Mouse (Mus musculus) adrenal gland, adult 18-20 months (tissue): ENCODE data around the gene Sgca. TPM values are rescaled to one million over a fixed set of nuclear protein-coding genes. Genes with fewer than 3 reads are reported as not detected.

Source experiments
- DNase-seq, 2 experiments: peaks; one replicate each; pipeline ENCODE4 v3.0.0; 2021 to 2022; ENCODE audit warnings: low spot score in 2 of 2
- total RNA-seq, 2 experiments: library from RNA; stranded (reverse); gene quantifications; 1 replicate in 1 of 2; 2 replicates in 1 of 2; pipeline ENCODE4 v1.2.3; 2021

Sgca gene
- total RNA-seq, 2 experiments from 2014 or later = 0.80 TPM; not detected in 1

DNA sequence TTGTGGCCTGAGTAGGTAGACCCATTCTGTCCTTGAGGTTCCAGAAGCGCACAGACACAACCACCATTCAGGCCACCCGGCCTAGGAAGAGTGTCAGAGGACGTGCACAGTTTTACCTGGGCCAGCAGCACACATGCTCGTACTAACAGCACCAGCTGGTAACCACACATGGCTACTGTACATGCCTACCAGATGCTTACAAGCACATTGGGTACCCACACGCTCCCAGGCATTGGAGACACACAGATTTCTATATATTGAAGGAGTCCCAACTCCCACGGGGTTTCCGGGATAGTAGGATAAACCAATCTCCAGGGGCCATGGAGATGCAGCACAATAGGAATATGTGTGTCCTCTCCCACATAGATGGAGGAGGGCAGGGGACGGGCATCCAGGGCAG, 26.6 kb upstream of the Sgca start:
- peak in 1 of 2 experiments; percentile 19 for DNase-seq

DNA sequence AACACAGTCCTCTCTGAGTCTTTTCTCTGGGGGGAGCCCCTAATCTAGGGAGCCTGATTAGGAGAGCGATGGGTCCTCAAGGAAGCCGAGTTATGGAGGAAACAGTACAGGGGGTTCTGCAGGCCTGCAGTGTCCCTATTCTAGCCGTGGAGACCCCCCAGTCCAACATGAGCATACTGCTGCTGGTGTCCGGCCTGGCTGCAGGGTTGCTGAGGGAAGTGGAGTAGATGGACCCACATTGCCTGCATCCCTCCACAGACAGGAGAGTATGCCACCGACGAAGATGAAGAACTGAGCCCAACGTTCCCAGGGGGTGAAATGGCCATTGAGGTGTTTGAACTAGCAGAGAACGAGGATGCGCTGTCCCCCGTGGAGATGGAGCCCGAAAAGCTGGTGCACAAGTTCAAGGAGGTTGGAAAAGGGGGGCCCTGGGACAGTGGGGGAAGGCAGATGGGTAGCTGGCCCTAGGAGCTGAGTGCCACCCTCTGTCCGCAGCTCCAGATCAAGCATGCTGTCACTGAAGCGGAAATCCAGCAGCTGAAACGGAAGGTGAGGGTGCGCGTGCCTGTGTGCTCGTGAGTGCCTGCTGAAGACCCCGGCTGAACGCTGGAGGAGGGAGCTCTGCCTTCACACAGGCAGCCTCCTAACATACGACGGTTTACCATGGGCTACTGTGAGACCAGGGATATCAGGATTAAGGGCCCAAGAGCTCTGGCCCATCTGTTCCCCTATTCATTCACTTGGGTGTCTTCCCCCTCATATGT, 25.6 kb upstream of the Sgca start:
- DNase-seq = peak in 1 of 2 experiments; percentile 28

DNA sequence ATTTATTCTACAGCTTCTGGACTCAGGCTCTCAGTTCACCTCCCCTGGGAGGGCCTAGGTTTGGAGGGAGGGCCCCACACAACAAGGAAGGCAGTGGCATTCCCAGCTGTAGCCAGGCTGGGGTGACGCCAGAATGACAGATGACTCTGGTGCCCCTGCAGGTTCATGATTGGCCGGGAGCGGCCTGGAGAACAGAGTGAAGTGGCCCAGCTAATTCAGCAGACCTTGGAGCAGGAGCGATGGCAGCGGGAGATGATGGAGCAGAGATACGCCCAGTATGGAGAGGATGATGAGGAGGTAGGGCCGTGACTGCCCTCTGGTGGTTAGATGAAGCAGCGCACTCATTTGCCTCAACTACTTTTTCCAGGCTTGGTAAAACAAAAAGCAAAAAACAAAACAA, 24.9 kb upstream of the Sgca start:
- peak; percentile 71 for DNase-seq

DNA sequence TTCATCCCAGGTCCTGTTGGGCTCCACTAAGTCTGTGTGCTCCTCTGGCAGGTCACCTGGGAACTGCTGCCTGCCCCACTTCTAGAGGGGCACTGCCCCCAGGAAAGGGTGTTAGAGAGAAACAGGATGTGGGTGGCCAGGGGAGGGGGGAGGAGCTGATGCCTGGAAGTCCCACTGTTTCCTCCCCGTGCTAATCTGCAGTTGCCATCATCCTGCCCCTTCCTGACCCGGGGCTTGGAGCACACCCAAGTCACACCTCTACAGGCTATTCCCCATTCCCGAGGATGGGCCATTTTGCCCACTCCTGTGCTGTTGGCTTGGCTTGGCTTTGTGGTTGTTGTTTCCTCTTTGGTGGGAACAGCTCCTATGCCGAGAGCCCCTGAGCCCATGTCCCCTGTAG, 24.4 kb upstream of the Sgca start:
- DNase-seq = peak; percentile 39 to 45

DNA sequence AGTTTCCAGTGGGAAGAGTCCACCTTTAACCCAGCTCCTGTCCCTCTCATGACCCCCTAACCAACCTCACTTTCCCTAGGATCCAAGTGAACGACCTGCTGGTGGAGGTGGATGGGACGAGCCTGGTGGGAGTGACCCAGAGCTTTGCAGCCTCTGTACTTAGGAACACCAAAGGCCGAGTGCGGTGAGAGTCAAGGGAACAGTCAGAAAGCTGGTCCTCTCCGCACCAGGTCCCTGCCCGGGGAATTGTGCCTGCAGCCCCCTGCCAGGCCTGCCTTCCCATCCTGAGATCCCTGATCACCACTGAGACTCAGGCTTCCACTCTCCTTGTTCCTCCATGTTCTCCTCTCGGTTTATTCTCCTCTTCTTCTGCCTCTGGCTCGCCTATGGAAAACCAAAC, 24.0 kb upstream of the Sgca start:
- DNase-seq = peak in 1 of 2 experiments; percentile 22

DNA sequence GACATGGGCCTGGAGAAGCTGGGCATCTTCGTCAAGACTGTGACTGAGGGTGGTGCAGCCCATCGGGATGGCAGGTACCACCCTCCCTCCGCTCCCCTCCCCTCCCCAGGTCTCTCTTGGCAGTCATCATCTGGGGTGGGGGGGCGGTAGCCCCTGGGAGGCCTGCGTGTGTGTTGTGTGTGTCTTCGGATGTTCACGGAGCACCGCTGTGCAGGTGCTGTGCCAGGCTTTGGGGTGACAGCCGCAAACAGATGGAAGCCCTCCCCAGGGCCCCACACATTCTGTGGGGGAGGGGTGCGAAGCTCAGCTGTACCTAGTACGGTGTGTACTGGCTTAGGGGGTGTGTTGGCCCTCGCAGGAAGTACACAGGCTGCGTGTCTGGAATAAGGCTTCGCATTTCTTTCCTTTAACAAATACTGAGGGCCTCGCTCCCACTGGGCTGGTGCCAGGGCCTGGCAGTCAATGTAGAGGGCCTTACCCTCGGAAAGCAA, 22.0 kb upstream of the Sgca start:
- peak in 1 of 2 experiments; percentile 28 for DNase-seq

DNA sequence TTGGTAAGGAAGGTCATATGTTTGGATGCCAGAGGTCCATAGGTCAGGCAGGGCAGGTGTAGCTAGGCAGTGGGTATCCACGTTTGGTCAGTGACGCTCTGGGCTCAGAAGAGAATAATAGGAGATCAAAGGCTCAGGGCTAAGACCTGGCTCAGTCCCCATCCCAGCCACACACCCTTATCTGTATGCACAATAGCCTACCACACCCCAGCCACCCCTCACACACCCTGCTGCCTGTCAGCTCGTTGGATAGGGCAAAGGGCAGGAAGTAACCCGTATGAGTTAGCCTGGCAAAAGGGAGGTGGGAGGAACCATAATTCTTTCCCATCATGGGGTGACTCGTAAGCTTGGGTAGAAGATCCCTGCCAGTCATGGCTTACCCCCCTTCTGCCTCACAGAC, 21.5 kb upstream of the Sgca start:
- DNase-seq = peak in 1 of 2 experiments; percentile 19

DNA sequence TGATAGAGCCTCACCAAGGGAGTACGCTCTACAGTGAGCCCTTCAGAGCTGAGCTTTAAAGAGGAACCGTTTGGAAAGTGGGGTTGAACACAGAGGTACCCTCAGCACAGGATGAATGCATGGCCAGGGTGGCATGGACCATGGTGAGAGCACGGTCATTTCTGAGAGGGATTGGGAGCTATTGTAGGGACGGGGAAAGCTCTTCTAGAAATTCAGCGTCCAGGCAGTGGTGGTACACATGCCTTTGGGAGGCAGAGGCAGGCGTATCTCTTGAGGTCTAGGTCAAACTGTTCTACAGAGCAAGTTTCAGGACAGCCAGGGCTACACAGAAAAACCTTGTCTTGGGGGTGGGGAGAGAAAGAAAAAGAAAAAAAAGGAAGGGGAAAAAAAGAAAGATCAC, 20.9 kb upstream of the Sgca start:
- no peak for DNase-seq

DNA sequence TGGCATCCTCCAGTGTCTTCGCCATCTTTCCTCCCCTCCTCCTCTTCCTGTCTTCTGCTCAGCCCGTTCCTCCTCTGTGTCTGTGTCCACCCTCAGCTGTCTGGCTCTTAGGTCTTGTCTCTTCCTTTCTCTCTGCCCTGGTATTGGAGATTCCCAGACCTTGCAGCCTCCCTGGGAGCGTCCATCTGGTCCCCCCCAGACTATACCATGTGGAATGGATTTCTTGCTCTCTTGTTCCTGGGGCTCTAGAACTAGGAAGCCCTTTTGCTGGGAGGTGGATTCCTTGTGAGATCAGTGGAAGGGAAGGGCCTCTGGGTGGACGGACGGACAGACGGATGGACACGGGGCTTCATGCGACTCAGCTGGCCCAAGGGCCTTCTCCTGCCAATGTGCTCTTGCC, 20.0 kb upstream of the Sgca start:
- no peak for DNase-seq

DNA sequence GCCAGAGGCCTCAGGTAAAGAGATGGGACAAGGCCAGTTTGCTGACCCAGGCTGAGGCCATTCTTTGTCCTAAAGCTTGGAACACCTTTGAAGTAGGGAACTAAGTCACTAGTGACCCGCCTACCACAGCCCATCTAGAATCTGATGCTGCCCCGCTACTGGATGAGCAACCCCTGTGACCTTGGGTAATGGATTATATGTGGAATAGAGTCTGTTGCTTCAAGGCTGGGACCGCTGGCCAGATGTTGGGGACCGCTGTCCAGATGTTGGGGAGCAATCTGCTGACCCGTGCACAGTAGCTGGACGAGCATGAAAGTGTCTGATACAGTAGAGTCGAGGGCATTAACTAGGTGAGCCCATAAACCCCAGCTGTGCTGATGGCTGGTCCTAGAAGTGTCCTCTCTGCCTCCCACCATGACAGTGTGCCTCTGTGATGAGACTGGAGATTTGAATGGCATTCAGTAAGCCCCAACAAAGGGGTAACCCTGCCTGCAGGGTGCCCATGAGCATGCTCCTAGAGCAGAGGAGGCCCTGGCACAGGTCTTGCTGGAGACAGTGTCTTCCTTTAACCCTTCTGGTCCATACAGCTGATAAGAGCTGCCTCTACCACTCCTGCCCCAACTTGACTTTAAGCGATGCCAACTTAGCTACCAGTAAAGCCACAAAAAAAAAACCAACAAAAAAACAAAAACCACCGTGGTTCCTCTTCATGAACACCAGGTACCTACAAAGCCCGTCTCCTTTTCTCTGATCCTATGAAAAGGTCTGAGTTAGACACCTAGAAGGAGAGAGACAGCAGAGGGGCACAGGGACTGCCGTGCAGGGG, 19.0 kb upstream of the Sgca start:
- DNase-seq = peak in 1 of 2 experiments; percentile 27

DNA sequence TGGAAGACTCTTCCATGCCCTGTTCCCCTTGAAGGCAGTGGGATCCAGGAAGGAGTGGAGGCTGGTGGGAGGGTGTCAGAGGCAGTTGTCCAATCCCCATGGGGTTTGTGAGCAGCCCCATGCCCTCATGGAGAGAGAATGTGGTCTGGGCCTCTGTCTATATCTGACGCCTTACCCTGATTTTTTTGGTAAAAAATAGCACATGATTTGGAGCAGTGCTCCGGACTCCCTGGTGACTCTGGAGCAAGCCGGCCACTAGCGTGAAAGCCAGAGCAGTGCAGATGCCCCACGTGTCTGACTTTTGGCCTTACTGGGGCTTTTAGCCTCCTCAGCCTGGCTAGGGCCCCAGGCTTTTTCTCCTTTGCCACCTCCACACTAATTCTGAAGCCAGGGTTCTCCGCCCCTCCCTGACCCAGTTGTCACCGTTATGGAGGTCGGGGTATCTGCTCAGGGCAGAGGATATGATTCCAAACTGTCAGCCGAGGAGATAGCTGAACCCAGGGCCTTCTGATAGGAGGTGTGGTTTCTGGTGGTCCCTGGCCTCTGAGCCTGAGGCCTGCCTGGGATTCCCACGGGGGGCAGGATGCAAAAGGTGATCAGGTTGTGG, 18.2 kb upstream of the Sgca start:
- peak in 1 of 2 experiments; percentile 24 for DNase-seq

DNA sequence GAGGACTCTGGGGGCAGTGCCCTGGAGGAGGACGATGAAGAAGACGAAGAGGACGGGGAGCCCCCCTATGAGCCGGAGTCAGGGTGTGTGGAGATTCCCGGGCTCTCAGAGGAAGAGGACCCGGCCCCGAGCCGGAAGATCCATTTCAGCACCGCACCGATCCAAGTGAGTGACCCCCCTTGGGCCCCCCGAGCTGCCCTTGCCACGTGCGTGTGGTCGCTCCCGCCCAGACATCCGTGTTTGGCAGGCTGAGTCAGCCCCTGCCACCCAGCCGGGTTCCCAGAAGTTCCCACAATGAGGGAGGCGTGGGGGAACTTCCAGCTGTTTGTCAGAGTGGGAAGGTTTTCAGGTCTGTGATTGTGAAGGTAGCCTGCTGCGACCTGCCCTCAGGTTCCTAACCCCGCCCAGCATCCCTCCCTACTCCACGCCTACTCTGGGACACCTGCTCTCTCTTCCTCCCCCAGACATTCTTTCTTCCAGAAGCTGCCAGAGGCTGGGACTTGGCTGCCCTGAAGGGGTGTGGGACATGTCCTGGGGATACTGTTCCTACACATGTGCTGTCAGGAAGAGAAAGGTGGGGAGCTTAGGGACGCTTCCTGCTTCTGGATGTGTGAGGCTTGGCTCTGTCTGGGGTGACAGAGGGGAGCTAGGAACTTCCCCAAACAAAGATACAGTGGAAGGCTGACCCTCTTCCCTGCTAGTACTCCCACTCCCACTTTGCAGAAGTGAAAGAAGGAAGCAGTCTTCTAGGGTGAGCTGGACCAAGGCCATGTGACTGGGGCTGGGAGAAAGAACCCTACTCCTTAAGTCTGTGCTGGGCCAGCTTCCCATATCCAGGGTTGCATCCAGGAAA, 16.9 kb upstream of the Sgca start:
- DNase-seq = peak; percentile 59

DNA sequence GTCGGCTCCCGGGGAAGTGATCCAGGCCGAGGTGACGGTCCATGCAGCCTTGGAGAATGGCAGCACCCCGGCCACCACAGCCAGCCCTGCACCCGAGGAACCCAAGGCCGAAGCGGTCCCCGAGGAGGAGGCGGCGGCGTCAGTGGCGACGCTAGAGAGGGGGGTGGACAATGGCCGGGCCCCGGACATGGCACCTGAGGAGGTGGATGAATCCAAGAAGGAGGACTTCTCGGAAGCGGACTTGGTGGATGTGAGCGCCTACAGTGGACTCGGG, 16.3 kb upstream of the Sgca start:
- DNase-seq = peak in 1 of 2 experiments; percentile 54

DNA sequence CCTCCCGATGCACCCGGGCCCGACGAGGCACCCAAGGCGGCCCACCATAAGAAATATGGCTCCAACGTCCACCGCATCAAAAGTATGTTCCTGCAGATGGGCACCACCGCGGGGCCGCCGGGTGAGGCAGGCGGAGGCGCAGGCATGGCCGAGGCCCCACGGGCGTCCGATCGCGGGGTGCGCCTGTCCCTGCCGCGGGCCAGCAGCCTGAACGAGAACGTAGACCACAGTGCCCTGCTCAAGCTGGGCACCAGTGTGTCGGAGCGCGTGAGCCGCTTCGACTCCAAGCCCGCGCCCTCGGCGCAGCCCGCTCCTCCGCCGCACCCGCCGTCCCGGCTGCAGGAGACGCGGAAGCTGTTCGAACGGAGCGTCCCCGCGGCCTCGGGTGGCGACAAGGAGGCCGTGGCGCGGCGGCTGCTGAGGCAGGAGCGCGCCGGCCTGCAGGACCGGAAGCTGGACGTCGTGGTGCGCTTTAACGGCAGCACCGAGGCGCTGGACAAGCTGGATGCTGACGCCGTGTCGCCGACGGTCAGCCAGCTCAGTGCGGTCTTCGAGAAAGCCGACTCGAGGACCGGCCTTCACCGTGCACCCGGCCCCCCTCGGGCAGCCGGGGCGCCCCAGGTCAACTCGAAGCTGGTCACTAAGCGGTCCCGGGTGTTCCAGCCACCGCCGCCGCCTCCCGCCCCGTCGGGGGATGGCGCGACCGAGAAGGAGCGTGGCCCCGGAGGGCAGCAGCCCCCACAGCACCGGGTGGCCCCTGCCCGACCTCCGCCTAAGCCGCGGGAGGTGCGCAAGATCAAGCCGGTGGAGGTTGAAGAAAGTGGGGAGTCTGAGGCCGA, 15.7 kb upstream of the Sgca start:
- peak; percentile 66 for DNase-seq

DNA sequence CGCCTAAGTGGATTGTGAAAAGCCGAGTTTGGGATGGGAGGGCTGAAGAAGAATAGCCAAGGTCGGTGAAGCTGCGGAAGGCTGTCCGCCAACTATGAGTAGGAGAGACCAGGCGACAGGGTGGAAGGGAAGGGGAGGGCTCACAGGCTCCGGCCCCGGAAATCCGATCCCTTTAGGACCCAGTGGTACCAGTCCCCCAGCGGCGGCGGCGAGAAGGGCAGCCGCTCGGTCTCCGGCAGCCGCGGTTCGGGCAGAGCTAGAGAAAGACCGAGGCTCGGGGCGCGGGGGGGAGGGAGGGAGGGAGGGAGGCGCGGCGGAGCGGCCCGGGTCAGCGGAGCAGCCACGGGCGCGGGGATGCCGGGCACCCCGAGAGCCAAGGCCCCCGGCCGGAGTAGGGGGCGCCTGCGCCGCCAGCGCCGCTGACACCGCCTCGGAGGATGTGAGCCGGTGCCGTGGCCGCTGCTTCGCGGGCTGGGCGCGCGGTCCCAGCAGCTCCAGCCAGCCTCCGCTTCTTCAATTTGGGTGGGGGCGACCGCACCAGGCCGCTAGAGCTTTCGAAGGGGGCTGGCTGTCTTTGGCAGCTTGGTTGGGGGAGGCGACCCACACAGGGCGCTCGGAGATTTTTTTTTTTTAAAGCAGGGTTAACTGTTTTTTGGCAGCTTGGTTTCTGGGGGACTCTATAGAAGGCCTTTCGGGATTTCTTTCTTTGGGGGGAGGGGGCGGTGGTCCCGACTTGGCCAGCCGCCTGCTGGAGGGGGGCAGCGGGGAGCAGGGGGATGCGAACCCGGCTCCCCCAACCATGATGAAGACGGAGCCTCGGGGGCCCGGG, 14.8 kb upstream of the Sgca start, which contains the start of gene Ppp1r9b:
Ppp1r9b (plus strand) TSS at position 287 of the 829 bp plus-strand sequence.
- DNase-seq = peak; percentile 95 to 96

DNA sequence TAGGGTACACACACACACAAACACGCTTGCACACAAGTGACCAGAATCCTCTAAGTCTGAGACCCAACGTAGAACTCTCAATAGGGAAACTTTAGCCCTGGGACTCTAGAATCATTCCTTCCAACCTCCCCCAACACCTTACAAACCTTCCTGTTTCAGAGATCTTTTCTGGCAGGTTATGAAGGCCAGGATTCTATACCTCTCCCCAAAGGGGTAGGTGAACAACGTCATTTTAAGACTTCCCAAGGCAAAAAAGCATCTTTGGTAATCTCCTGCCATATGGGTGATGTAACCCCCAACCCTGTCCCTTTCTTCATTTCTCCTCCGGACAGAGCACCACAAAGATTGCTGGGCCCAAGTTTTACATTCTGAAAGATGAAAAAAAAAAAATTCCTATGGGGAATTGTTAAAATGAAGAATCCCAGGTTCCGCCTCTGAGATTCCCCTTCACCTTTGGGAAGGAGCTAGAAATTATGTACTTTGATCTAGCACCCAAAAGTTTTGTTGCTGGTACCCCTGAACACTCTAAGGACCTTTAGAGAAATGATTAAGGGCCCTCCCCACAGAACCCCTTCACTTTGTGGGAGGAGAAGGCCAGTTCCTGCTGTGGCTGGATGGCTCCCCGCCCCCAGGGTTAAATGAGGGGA, 14.1 kb upstream of the Sgca start:
- no peak for DNase-seq

DNA sequence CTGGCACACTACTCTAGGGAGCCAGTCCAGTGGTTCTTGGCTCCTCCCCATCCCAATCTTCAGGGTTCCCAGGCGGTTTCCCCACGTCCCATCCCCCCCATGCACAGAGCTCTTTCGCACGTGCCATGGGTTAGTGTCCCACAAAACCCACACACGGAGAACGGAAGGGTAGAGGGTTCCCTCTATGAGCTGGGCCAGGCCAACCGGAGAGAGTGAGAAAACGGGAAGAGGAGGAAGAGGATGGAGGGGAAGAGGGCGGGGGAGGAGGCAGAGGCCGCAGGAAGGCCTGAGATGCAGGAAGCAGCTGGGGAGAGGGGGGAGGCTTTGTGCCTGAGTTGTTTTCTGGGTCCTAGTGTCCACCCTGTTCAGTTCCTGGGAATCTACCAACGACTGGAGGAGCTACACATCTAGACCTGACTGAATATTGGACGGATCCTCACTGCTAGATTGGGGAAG, 13.5 kb upstream of the Sgca start:
- DNase-seq = peak; percentile 64

DNA sequence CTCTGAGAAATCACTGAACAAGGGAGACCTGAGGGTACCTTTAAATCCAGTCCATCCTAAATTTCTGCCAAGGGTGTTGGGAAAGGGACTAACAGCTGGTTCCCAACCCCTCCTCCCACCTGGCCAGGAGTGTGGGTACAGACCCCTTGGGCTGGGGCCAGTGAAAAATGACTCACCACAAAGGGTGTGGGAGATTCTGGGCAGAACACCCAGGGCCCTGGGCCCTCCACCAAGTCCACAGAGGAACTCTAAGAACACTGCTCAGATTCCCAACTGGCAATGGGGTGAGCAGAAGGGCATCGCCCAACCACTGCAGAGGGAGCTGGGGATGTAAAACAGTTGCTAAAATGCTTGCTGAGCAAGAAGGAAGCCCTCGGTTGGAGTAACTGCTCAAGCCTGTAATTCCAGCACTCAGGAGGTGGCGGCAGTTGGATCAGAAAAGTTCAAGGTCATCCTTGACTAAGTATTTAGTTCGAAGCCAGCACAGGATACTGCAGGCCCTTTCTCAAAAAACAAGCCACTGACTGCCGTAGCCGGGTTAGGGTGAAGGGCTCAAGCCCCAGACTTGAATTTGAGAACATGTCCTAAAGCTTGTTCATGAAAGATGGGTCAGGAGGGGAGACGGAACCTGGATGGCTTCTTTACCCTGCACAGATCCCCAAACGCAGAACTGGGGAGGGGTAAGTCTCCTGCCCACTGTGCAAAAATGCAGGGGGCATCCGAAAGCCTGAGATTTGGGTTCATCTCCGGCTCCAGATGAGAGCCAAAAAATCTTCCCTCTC, 12.8 kb upstream of the Sgca start:
- peak; percentile 24 to 29 for DNase-seq
